Mouse (Mus musculus) CD4-positive, CD25-positive, alpha-beta regulatory T cell, adult 4 months (primary cell): ENCODE data around the gene Ick. TPM values are rescaled to one million over a fixed set of nuclear protein-coding genes. Genes with fewer than 3 reads are reported as not detected.
A peak's percentile ranks its signal among the peaks of the same experiment; 100 is the strongest.

Experiments
- ATAC-seq: one replicate; pipeline ENCODE4 v1.8.0; 2017
- polyA plus RNA-seq, 2 experiments: library from polyadenylated mRNA; unstranded; fragments of 100-300 nt; shearing (Covaris generic); gene quantifications; one replicate each; pipeline ENCODE4 v1.2.1; 2017

The Ick gene
- polyA plus RNA-seq, 2 experiments from 2014 or later = 9.0 to 10.2 TPM

GRCm38 (mm10) chr9:78105501-78105932, 3.5 kb upstream of the Ick start:
- ATAC-seq = no peak

GRCm38 (mm10) chr9:78106821-78107220, 2.2 kb upstream of the Ick start:
- ATAC-seq = no peak

GRCm38 (mm10) chr9:78107582-78107911, 1.4 kb upstream of the Ick start:
- ATAC-seq = no peak

GRCm38 (mm10) chr9:78107912-78108795, 838 bp upstream of the Ick start:
- ATAC-seq = peak; percentile 59

GRCm38 (mm10) chr9:78109656-78110055, 664 bp downstream of the Ick start:
- no peak for ATAC-seq

GRCm38 (mm10) chr9:78111456-78111855, 2.5 kb downstream of the Ick start:
- ATAC-seq = no peak

- peak; percentile 65 for ATAC-seq
Measured at GRCm38 (mm10) chr9:78112770-78113537, 4.0 kb downstream of the Ick start.

GRCm38 (mm10) chr9:78113538-78113885, 4.5 kb downstream of the Ick start:
- peak; percentile 5 for ATAC-seq

- no peak for ATAC-seq
Measured at GRCm38 (mm10) chr9:78115746-78116145, 6.8 kb downstream of the Ick start.

GRCm38 (mm10) chr9:78117690-78118089, 8.7 kb downstream of the Ick start:
- no peak for ATAC-seq

GRCm38 (mm10) chr9:78121358-78121757, 12.4 kb downstream of the Ick start:
- ATAC-seq = no peak

- ATAC-seq = no peak
Measured at GRCm38 (mm10) chr9:78121985-78122384, 13.0 kb downstream of the Ick start.

GRCm38 (mm10) chr9:78122939-78123712, 14.1 kb downstream of the Ick start:
- no peak for ATAC-seq

- no peak for ATAC-seq
Measured at GRCm38 (mm10) chr9:78124297-78124696, 15.3 kb downstream of the Ick start.

GRCm38 (mm10) chr9:78126007-78126406, 17.0 kb downstream of the Ick start:
- no peak for ATAC-seq

GRCm38 (mm10) chr9:78126643-78127042, 17.7 kb downstream of the Ick start:
- ATAC-seq = no peak

- ATAC-seq = no peak
Measured at GRCm38 (mm10) chr9:78135658-78136057, 26.7 kb downstream of the Ick start.

GRCm38 (mm10) chr9:78138044-78138676, 29.2 kb downstream of the Ick start:
- ATAC-seq = no peak

- ATAC-seq = no peak
Measured at GRCm38 (mm10) chr9:78139463-78139862, 30.5 kb downstream of the Ick start.

- no peak for ATAC-seq
Measured at GRCm38 (mm10) chr9:78146099-78146498, 37.1 kb downstream of the Ick start.

GRCm38 (mm10) chr9:78146627-78147026, 37.6 kb downstream of the Ick start:
- ATAC-seq = no peak

- ATAC-seq = no peak
Measured at GRCm38 (mm10) chr9:78148149-78148548, 39.2 kb downstream of the Ick start.

- peak; percentile 85 for ATAC-seq
Measured at GRCm38 (mm10) chr9:78149770-78150169, 40.8 kb downstream of the Ick start.
